Mouse (Mus musculus) thymus, postnatal 10 days (tissue): ENCODE measurements around the gene Prss21.
"Not testable (repeated sequence)": the region's sequence is repeated elsewhere in the genome, so short reads cannot be mapped to it uniquely, and the experiment has no call there.

Experiments
- DNase-seq, 2 experiments: peaks; one replicate each; pipeline ENCODE4 v3.0.0; 2021; ENCODE audit warnings: low spot score in 2 of 2

The Prss21 gene

GRCm38 (mm10) chr17:23862926-23863325 is 4.9 kb upstream of the Prss21 start:
- DNase-seq, result no peak

- no peak for DNase-seq
Observed at GRCm38 (mm10) chr17:23868513-23868912, 657 bp downstream of the Prss21 start.

GRCm38 (mm10) chr17:23873884-23874856 is 6.3 kb downstream of the Prss21 start:
- no peak for DNase-seq

GRCm38 (mm10) chr17:23876741-23877140 is 8.9 kb downstream of the Prss21 start:
- DNase-seq, result no peak

- DNase-seq, result no peak
Observed at GRCm38 (mm10) chr17:23877166-23877565, 9.3 kb downstream of the Prss21 start.

GRCm38 (mm10) chr17:23880576-23880975 is 12.7 kb downstream of the Prss21 start, which contains the start of the genes Dcpp1 and Dcpp2:
Gene Dcpp1 (plus strand): TSS chr17:23880876.
Gene Dcpp2 (plus strand): TSS chr17:23880880.
- not testable (repeated sequence) for DNase-seq

- not testable (repeated sequence) for DNase-seq
Observed at GRCm38 (mm10) chr17:23917158-23917557, 49.3 kb downstream of the Prss21 start, which contains the start of gene Dcpp3. Gene Dcpp3 (plus strand): TSS chr17:23917458.
